Mouse (Mus musculus): ENCODE measurements at regions not wholly inside any gene's neighbourhood (a gene's known extent, or its start where the extent isn't known, plus 50 kb on each side); places are given as distances from the start of the nearest gene placed in this dataset.
"Not testable (repeated sequence)": the region's sequence is repeated elsewhere in the genome, so short reads cannot be mapped to it uniquely, and the experiment has no call there.

GRCm38 (mm10) chr12:114939576-114939975, 1107.9 kb upstream of the Zfp386 start:
- Histone ChIP-seq H3K9ac (ENCODE audit: insufficient read depth, low read depth, low read length, poor library complexity, severe bottlenecking) (no peak overlapping the region), H3K4me1 (ENCODE audit: control insufficient read depth in 2 of 2, insufficient read depth in 2 of 2, low read length in 2 of 2, poor library complexity in 1 of 2) (no peaks in the 10 kb centered on the region), H3K36me3 (ENCODE audit: control insufficient read depth, insufficient read depth, low read length, poor library complexity, severe bottlenecking) (no peaks in the 10 kb centered on the region), H3K27ac (ENCODE audit: insufficient read depth, low read depth, low read length, poor library complexity, severe bottlenecking) (no peak overlapping the region), H3K4me3 (ENCODE audit: insufficient read depth in 1 of 2, low read depth in 1 of 2, low read length in 2 of 2, poor library complexity in 1 of 2, severe bottlenecking in 1 of 2) (no peak overlapping the region), H3K9me3 (ENCODE audit: control insufficient read depth, insufficient read depth, low read depth, low read length) (no peaks in the 10 kb centered on the region)
- TF ChIP-seq MAFK (IDR thresholded peaks at IDR 0.05; ENCODE audit: insufficient read depth, low read depth, low read length) (no peak), HCFC1 (IDR thresholded peaks at IDR 0.05; ENCODE audit: borderline replicate concordance, insufficient read depth, low read length) (no peak), CHD2 (IDR thresholded peaks at IDR 0.05; ENCODE audit: low read depth, low read length) (no peak), ZNF384 (IDR thresholded peaks at IDR 0.05; ENCODE audit: low read depth, low read length) (no peak), ZC3H11A (IDR thresholded peaks at IDR 0.05; ENCODE audit: borderline replicate concordance, low read depth, low read length) (no peak)
- in situ Hi-C loops (cut with MboI; ENCODE audit: low sequenced_read_pairs in 2 of 2, unreplicated experiment in 2 of 2), result loop anchor here (5.0 kb wide), 1 partner anchor 122 kb away; no protein-coding TSS in a partner anchor
- DNase-seq (ENCODE audit: low read depth, low spot score), result peak; percentile 26

- no peaks in the 10 kb centered on the region for H3K36me3 ChIP-seq (ENCODE audit: control insufficient read depth, insufficient read depth, low read length, poor library complexity, severe bottlenecking)
- no peak overlapping the region for H3K4me3 ChIP-seq (ENCODE audit: insufficient read depth in 1 of 2, low read depth in 1 of 2, low read length in 2 of 2, poor library complexity in 1 of 2, severe bottlenecking in 1 of 2)
- H3K27ac ChIP-seq (ENCODE audit: insufficient read depth, low read depth, low read length, poor library complexity, severe bottlenecking), result no peak overlapping the region
- TF ChIP-seq MAFK (IDR thresholded peaks at IDR 0.05; ENCODE audit: insufficient read depth, low read depth, low read length) (no peak), CHD2 (IDR thresholded peaks at IDR 0.05; ENCODE audit: low read depth, low read length) (no peak), ZC3H11A (IDR thresholded peaks at IDR 0.05; ENCODE audit: borderline replicate concordance, low read depth, low read length) (no peak), HCFC1 (IDR thresholded peaks at IDR 0.05; ENCODE audit: borderline replicate concordance, insufficient read depth, low read length) (no peak), ZNF384 (IDR thresholded peaks at IDR 0.05; ENCODE audit: low read depth, low read length) (no peak)
- in situ Hi-C loops (cut with MboI; ENCODE audit: low sequenced_read_pairs in 2 of 2, unreplicated experiment in 2 of 2), result loop anchor here in 1 of 2 experiments (25.0 kb wide), 1 partner anchor 825 kb away; no protein-coding TSS in a partner anchor
- H3K9ac ChIP-seq (ENCODE audit: insufficient read depth, low read depth, low read length, poor library complexity, severe bottlenecking), result no peak overlapping the region
- H3K9me3 ChIP-seq (ENCODE audit: control insufficient read depth, insufficient read depth, low read depth, low read length), result no peaks in the 10 kb centered on the region
- DNase-seq (ENCODE audit: low read depth, low spot score), result no peak
- H3K4me1 ChIP-seq (ENCODE audit: control insufficient read depth in 2 of 2, insufficient read depth in 2 of 2, low read length in 2 of 2, poor library complexity in 1 of 2), result no peaks in the 10 kb centered on the region
Measured at GRCm38 (mm10) chr12:114962105-114962504, 1085.4 kb upstream of the Zfp386 start.

- not testable (repeated sequence) for H3K9me3 ChIP-seq (ENCODE audit: control insufficient read depth, insufficient read depth, low read depth, low read length); H3K4me3 ChIP-seq (ENCODE audit: insufficient read depth in 1 of 2, low read depth in 1 of 2, low read length in 2 of 2, poor library complexity in 1 of 2, severe bottlenecking in 1 of 2); H3K9ac ChIP-seq (ENCODE audit: insufficient read depth, low read depth, low read length, poor library complexity, severe bottlenecking); H3K36me3 ChIP-seq (ENCODE audit: control insufficient read depth, insufficient read depth, low read length, poor library complexity, severe bottlenecking); H3K4me1 ChIP-seq (ENCODE audit: control insufficient read depth in 2 of 2, insufficient read depth in 2 of 2, low read length in 2 of 2, poor library complexity in 1 of 2); H3K27ac ChIP-seq (ENCODE audit: insufficient read depth, low read depth, low read length, poor library complexity, severe bottlenecking)
- in situ Hi-C loops (cut with MboI; ENCODE audit: low sequenced_read_pairs in 2 of 2, unreplicated experiment in 2 of 2), result loop anchor here in 1 of 2 experiments (25.0 kb wide), 1 partner anchor 823 kb away; no protein-coding TSS in a partner anchor
- peak; percentile 19 for DNase-seq (ENCODE audit: low read depth, low spot score)
Measured at GRCm38 (mm10) chr12:114964251-114964650, 1083.3 kb upstream of the Zfp386 start.

- H3K9me3 ChIP-seq (ENCODE audit: control insufficient read depth, insufficient read depth, low read depth, low read length), result no peaks in the 10 kb centered on the region
Measured at GRCm38 (mm10) chr12:114981476-114982136, 1065.9 kb upstream of the Zfp386 start.

GRCm38 (mm10) chr12:114990916-114991315, 1056.6 kb upstream of the Zfp386 start:
- no peak for DNase-seq (ENCODE audit: low read depth, low spot score)
- H3K27ac ChIP-seq (ENCODE audit: insufficient read depth, low read depth, low read length, poor library complexity, severe bottlenecking), result no peak overlapping the region
- H3K36me3 ChIP-seq (ENCODE audit: control insufficient read depth, insufficient read depth, low read length, poor library complexity, severe bottlenecking), result no peaks in the 10 kb centered on the region
- no peaks in the 10 kb centered on the region for H3K4me1 ChIP-seq (ENCODE audit: control insufficient read depth in 2 of 2, insufficient read depth in 2 of 2, low read length in 2 of 2, poor library complexity in 1 of 2)
- no peaks in the 10 kb centered on the region for H3K9me3 ChIP-seq (ENCODE audit: control insufficient read depth, insufficient read depth, low read depth, low read length)
- no peak overlapping the region for H3K9ac ChIP-seq (ENCODE audit: insufficient read depth, low read depth, low read length, poor library complexity, severe bottlenecking)
- in situ Hi-C loops (cut with MboI; ENCODE audit: low sequenced_read_pairs in 2 of 2, unreplicated experiment in 2 of 2), result no loop called here
- no peak overlapping the region for H3K4me3 ChIP-seq (ENCODE audit: insufficient read depth in 1 of 2, low read depth in 1 of 2, low read length in 2 of 2, poor library complexity in 1 of 2, severe bottlenecking in 1 of 2)
- TF ChIP-seq HCFC1 (IDR thresholded peaks at IDR 0.05; ENCODE audit: borderline replicate concordance, insufficient read depth, low read length) (no peak), ZC3H11A (IDR thresholded peaks at IDR 0.05; ENCODE audit: borderline replicate concordance, low read depth, low read length) (no peak), MAFK (IDR thresholded peaks at IDR 0.05; ENCODE audit: insufficient read depth, low read depth, low read length) (no peak), ZNF384 (IDR thresholded peaks at IDR 0.05; ENCODE audit: low read depth, low read length) (no peak), CHD2 (IDR thresholded peaks at IDR 0.05; ENCODE audit: low read depth, low read length) (no peak)

More at GRCm38 (mm10) chr12:114981476-114982136, 1065.9 kb upstream of the Zfp386 start:
- H3K27ac ChIP-seq (ENCODE audit: insufficient read depth, low read depth, low read length, poor library complexity, severe bottlenecking), result no peak overlapping the region
- H3K9ac ChIP-seq (ENCODE audit: insufficient read depth, low read depth, low read length, poor library complexity, severe bottlenecking), result no peak overlapping the region
- DNase-seq (ENCODE audit: low read depth, low spot score), result no peak
- H3K36me3 ChIP-seq (ENCODE audit: control insufficient read depth, insufficient read depth, low read length, poor library complexity, severe bottlenecking), result no peaks in the 10 kb centered on the region
- H3K4me3 ChIP-seq (ENCODE audit: insufficient read depth in 1 of 2, low read depth in 1 of 2, low read length in 2 of 2, poor library complexity in 1 of 2, severe bottlenecking in 1 of 2), result no peak overlapping the region
- no peaks in the 10 kb centered on the region for H3K4me1 ChIP-seq (ENCODE audit: control insufficient read depth in 2 of 2, insufficient read depth in 2 of 2, low read length in 2 of 2, poor library complexity in 1 of 2)
- in situ Hi-C loops (cut with MboI; ENCODE audit: low sequenced_read_pairs in 2 of 2, unreplicated experiment in 2 of 2), result no loop called here
- TF ChIP-seq HCFC1 (IDR thresholded peaks at IDR 0.05; ENCODE audit: borderline replicate concordance, insufficient read depth, low read length), result no peak
- TF ChIP-seq MAFK (IDR thresholded peaks at IDR 0.05; ENCODE audit: insufficient read depth, low read depth, low read length), result no peak
- no peak for TF ChIP-seq ZNF384 (IDR thresholded peaks at IDR 0.05; ENCODE audit: low read depth, low read length)
- TF ChIP-seq ZC3H11A (IDR thresholded peaks at IDR 0.05; ENCODE audit: borderline replicate concordance, low read depth, low read length), result no peak
- TF ChIP-seq CHD2 (IDR thresholded peaks at IDR 0.05; ENCODE audit: low read depth, low read length), result no peak

All from ES-E14 (cell line).